Mouse (Mus musculus): ENCODE data around the gene Habp2. TPM values are rescaled to one million over a fixed set of nuclear protein-coding genes. Genes with fewer than 3 reads are reported as not detected.

The Habp2 gene
- polyA plus RNA-seq, 1 experiment from 2014 or later, result not detected

- Histone ChIP-seq H3K4me1 (ENCODE audit: control insufficient read depth, insufficient read depth, low read length) (no peaks in the 10 kb centered on the region), H3K36me3 (ENCODE audit: control insufficient read depth, insufficient read depth, low read length) (no peaks in the 10 kb centered on the region), H3K9me3 (ENCODE audit: control insufficient read depth, low read length) (no peaks in the 10 kb centered on the region), H3K27me3 (ENCODE audit: control insufficient read depth, insufficient read depth, low read length) (no peaks in the 10 kb centered on the region), H3K27ac (ENCODE audit: low read depth, low read length) (no peak overlapping the region; the same call in 1 of the 2 replicates), H3K9ac (ENCODE audit: low read length) (no peak overlapping the region), H3K4me3 (ENCODE audit: low read depth, low read length) (no peak overlapping the region), H3K4me2 (ENCODE audit: low read depth) (no peak overlapping the region)
- 81% methylated on average over 14 of the region's 14 CpGs for WGBS
- DNase-seq (ENCODE audit: low spot score), result no peak
- ATAC-seq (ENCODE audit: insufficient read depth, low FRiP score, low TSS enrichment), result no peak
Measured at GRCm38 (mm10) chr19:56263696-56264095, 23.2 kb upstream of the Habp2 start.

- Histone ChIP-seq H3K4me1 (ENCODE audit: control insufficient read depth, insufficient read depth, low read length) (no peaks in the 10 kb centered on the region), H3K9me3 (ENCODE audit: control insufficient read depth, low read length) (no peaks in the 10 kb centered on the region), H3K4me3 (ENCODE audit: low read depth, low read length) (no peak overlapping the region), H3K9ac (ENCODE audit: low read length) (no peak overlapping the region), H3K4me2 (ENCODE audit: low read depth) (no peak overlapping the region), H3K27me3 (ENCODE audit: control insufficient read depth, insufficient read depth, low read length) (no peaks in the 10 kb centered on the region), H3K36me3 (ENCODE audit: control insufficient read depth, insufficient read depth, low read length) (no peaks in the 10 kb centered on the region), H3K27ac (ENCODE audit: low read depth, low read length) (no peak overlapping the region; the same call in 1 of the 2 replicates)
- DNase-seq (ENCODE audit: low spot score) (no peak), ATAC-seq (ENCODE audit: insufficient read depth, low FRiP score, low TSS enrichment) (no peak)
- 53% methylated on average over 4 of the region's 4 CpGs for WGBS
Measured at GRCm38 (mm10) chr19:56264175-56264574, 22.8 kb upstream of the Habp2 start.

GRCm38 (mm10) chr19:56265149-56265548 is 21.8 kb upstream of the Habp2 start:
- H3K9ac ChIP-seq (ENCODE audit: low read length), result no peak overlapping the region
- H3K4me3 ChIP-seq (ENCODE audit: low read depth, low read length), result no peak overlapping the region
- no peaks in the 10 kb centered on the region for H3K36me3 ChIP-seq (ENCODE audit: control insufficient read depth, insufficient read depth, low read length)
- WGBS, result 76% methylated on average over 5 of the region's 5 CpGs
- H3K27ac ChIP-seq (ENCODE audit: low read depth, low read length), result no peak overlapping the region
- H3K4me1 ChIP-seq (ENCODE audit: control insufficient read depth, insufficient read depth, low read length), result no peaks in the 10 kb centered on the region
- no peak for DNase-seq (ENCODE audit: low spot score)
- H3K9me3 ChIP-seq (ENCODE audit: control insufficient read depth, low read length), result no peaks in the 10 kb centered on the region
- H3K4me2 ChIP-seq (ENCODE audit: low read depth), result no peak overlapping the region
- H3K27me3 ChIP-seq (ENCODE audit: control insufficient read depth, insufficient read depth, low read length), result no peaks in the 10 kb centered on the region
- no peak for ATAC-seq (ENCODE audit: insufficient read depth, low FRiP score, low TSS enrichment)

- Histone ChIP-seq H3K36me3 (ENCODE audit: control insufficient read depth, insufficient read depth, low read length) (no peaks in the 10 kb centered on the region), H3K4me3 (ENCODE audit: low read depth, low read length) (no peak overlapping the region), H3K27ac (ENCODE audit: low read depth, low read length) (no peak overlapping the region), H3K9me3 (ENCODE audit: control insufficient read depth, low read length) (no peaks in the 10 kb centered on the region), H3K4me2 (ENCODE audit: low read depth) (no peak overlapping the region), H3K9ac (ENCODE audit: low read length) (no peak overlapping the region), H3K27me3 (ENCODE audit: control insufficient read depth, insufficient read depth, low read length) (no peaks in the 10 kb centered on the region), H3K4me1 (ENCODE audit: control insufficient read depth, insufficient read depth, low read length) (no peaks in the 10 kb centered on the region)
- 90% methylated on average over 8 of the region's 8 CpGs for WGBS
- ATAC-seq (ENCODE audit: insufficient read depth, low FRiP score, low TSS enrichment), result no peak
- no peak for DNase-seq (ENCODE audit: low spot score)
Measured at GRCm38 (mm10) chr19:56272081-56272480, 14.9 kb upstream of the Habp2 start.

- DNase-seq (ENCODE audit: low spot score), result no peak
Measured at GRCm38 (mm10) chr19:56277140-56277804, 9.7 kb upstream of the Habp2 start.

GRCm38 (mm10) chr19:56277951-56278350 is 9.0 kb upstream of the Habp2 start:
- H3K27me3 ChIP-seq (ENCODE audit: control insufficient read depth, insufficient read depth, low read length), result no peaks in the 10 kb centered on the region
- no peak overlapping the region for H3K4me2 ChIP-seq (ENCODE audit: low read depth)
- DNase-seq (ENCODE audit: low spot score) (no peak), ATAC-seq (ENCODE audit: insufficient read depth, low FRiP score, low TSS enrichment) (no peak)
- no peak overlapping the region for H3K9ac ChIP-seq (ENCODE audit: low read length)
- H3K27ac ChIP-seq (ENCODE audit: low read depth, low read length), result no peak overlapping the region
- no peak overlapping the region for H3K4me3 ChIP-seq (ENCODE audit: low read depth, low read length)
- no peaks in the 10 kb centered on the region for H3K36me3 ChIP-seq (ENCODE audit: control insufficient read depth, insufficient read depth, low read length)
- no peaks in the 10 kb centered on the region for H3K4me1 ChIP-seq (ENCODE audit: control insufficient read depth, insufficient read depth, low read length)
- H3K9me3 ChIP-seq (ENCODE audit: control insufficient read depth, low read length), result no peaks in the 10 kb centered on the region
- WGBS, result 85% methylated on average over 4 of the region's 4 CpGs

More at GRCm38 (mm10) chr19:56277140-56277804, 9.7 kb upstream of the Habp2 start:
- Histone ChIP-seq H3K4me1 (ENCODE audit: control insufficient read depth, insufficient read depth, low read length) (no peaks in the 10 kb centered on the region), H3K27ac (ENCODE audit: low read depth, low read length) (no peak overlapping the region), H3K9me3 (ENCODE audit: control insufficient read depth, low read length) (no peaks in the 10 kb centered on the region), H3K36me3 (ENCODE audit: control insufficient read depth, insufficient read depth, low read length) (no peaks in the 10 kb centered on the region), H3K4me2 (ENCODE audit: low read depth) (no peak overlapping the region), H3K4me3 (ENCODE audit: low read depth, low read length) (no peak overlapping the region), H3K9ac (ENCODE audit: low read length) (no peak overlapping the region), H3K27me3 (ENCODE audit: control insufficient read depth, insufficient read depth, low read length) (no peaks in the 10 kb centered on the region)
- WGBS, result 56% methylated on average over 3 of the region's 3 CpGs
- ATAC-seq (ENCODE audit: insufficient read depth, low FRiP score, low TSS enrichment), result no peak

- Histone ChIP-seq H3K27me3 (ENCODE audit: control insufficient read depth, insufficient read depth, low read length) (no peaks in the 10 kb centered on the region), H3K27ac (ENCODE audit: low read depth, low read length) (no peak overlapping the region), H3K4me3 (ENCODE audit: low read depth, low read length) (no peak overlapping the region), H3K9me3 (ENCODE audit: control insufficient read depth, low read length) (no peaks in the 10 kb centered on the region), H3K36me3 (ENCODE audit: control insufficient read depth, insufficient read depth, low read length) (no peaks in the 10 kb centered on the region), H3K4me2 (ENCODE audit: low read depth) (no peak overlapping the region), H3K9ac (ENCODE audit: low read length) (no peak overlapping the region), H3K4me1 (ENCODE audit: control insufficient read depth, insufficient read depth, low read length) (no peaks in the 10 kb centered on the region)
- ATAC-seq (ENCODE audit: insufficient read depth, low FRiP score, low TSS enrichment), result no peak
- WGBS, result 84% methylated on average over 11 of the region's 11 CpGs
- DNase-seq (ENCODE audit: low spot score), result no peak
Measured at GRCm38 (mm10) chr19:56278366-56278765, 8.6 kb upstream of the Habp2 start.

- ATAC-seq (ENCODE audit: insufficient read depth, low FRiP score, low TSS enrichment) (no peak), DNase-seq (ENCODE audit: low spot score) (no peak)
- H3K4me2 ChIP-seq (ENCODE audit: low read depth), result no peak overlapping the region
- H3K27me3 ChIP-seq (ENCODE audit: control insufficient read depth, insufficient read depth, low read length), result no peaks in the 10 kb centered on the region
- H3K9me3 ChIP-seq (ENCODE audit: control insufficient read depth, low read length), result no peaks in the 10 kb centered on the region
- no peaks in the 10 kb centered on the region for H3K36me3 ChIP-seq (ENCODE audit: control insufficient read depth, insufficient read depth, low read length)
- WGBS, result 66% methylated on average over 4 of the region's 4 CpGs
- no peak overlapping the region for H3K27ac ChIP-seq (ENCODE audit: low read depth, low read length)
- no peak overlapping the region for H3K4me3 ChIP-seq (ENCODE audit: low read depth, low read length)
- H3K4me1 ChIP-seq (ENCODE audit: control insufficient read depth, insufficient read depth, low read length), result no peaks in the 10 kb centered on the region
- no peak overlapping the region for H3K9ac ChIP-seq (ENCODE audit: low read length)
Measured at GRCm38 (mm10) chr19:56285222-56285621, 1.7 kb upstream of the Habp2 start.

GRCm38 (mm10) chr19:56287580-56288367 is 837 bp downstream of the Habp2 start:
- Histone ChIP-seq H3K9me3 (ENCODE audit: control insufficient read depth, low read length) (no peaks in the 10 kb centered on the region), H3K27ac (ENCODE audit: low read depth, low read length) (no peak overlapping the region), H3K4me3 (ENCODE audit: low read depth, low read length) (no peak overlapping the region), H3K9ac (ENCODE audit: low read length) (no peak overlapping the region), H3K36me3 (ENCODE audit: control insufficient read depth, insufficient read depth, low read length) (no peaks in the 10 kb centered on the region), H3K4me2 (ENCODE audit: low read depth) (no peak overlapping the region), H3K4me1 (ENCODE audit: control insufficient read depth, insufficient read depth, low read length) (no peaks in the 10 kb centered on the region), H3K27me3 (ENCODE audit: control insufficient read depth, insufficient read depth, low read length) (no peaks in the 10 kb centered on the region)
- 87% methylated on average over 15 of the region's 15 CpGs for WGBS
- DNase-seq (ENCODE audit: low spot score) (no peak), ATAC-seq (ENCODE audit: insufficient read depth, low FRiP score, low TSS enrichment) (no peak)
